Mouse (Mus musculus) cerebellum, adult 11 months (tissue): Measurements from ENCODE around the gene Ylpm1.

ENCODE experiments used
- DNase-seq: peaks from one replicate; pipeline ENCODE4 v3.0.0; 2022

Gene Ylpm1

DNA sequence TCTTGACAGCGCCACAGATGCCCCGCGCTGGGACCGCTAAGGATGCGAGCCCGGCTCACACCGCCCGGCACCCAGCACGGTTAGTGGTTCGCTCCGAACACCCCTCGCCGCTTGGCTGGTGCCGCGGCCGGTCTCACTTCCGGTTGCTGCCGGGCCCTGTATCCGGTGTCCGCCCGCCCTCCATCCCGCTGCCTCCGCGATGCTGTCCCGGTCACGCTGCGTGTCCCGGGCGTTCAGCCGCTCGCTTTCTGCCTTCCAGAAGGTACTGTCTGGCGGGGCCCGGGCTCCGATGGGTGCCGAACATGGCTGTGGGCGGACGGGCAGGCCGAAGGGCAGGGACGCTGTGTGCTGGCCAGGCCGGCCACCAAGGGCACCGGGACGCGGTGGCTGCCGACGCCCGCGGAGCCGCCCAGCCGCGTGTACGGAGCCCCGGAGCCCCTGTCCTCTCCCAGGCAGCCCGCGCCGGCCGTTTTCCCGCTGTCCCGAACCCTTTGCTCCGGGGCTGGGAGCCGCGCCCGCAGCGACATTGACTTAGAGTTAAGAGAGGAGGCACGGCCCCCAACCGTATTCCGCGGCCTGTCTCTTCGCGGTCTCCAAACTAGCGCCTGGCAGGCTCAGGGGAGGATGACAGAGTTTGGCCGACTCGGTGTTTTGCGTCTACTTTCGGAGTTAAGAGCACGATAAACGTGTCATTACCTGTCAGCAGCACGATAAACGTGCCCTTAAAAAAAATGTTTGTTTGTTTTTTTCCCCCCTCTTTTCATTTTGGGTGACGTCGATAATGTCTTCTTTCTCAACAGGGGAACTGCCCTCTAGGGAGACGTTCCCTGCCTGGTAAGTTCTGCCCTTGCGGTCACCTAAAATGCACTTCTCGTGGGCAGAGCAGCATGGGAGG lies 114.8 kb downstream of the Ylpm1 start, which contains the start of the genes Prox2 and Dlst:
Gene Prox2, minus strand, starts transcription at position 62 of the 895 bp plus-strand sequence.
Gene Dlst, plus strand, starts transcription at position 136 of the 895 bp plus-strand sequence.
- DNase-seq, result peak; percentile 86

DNA sequence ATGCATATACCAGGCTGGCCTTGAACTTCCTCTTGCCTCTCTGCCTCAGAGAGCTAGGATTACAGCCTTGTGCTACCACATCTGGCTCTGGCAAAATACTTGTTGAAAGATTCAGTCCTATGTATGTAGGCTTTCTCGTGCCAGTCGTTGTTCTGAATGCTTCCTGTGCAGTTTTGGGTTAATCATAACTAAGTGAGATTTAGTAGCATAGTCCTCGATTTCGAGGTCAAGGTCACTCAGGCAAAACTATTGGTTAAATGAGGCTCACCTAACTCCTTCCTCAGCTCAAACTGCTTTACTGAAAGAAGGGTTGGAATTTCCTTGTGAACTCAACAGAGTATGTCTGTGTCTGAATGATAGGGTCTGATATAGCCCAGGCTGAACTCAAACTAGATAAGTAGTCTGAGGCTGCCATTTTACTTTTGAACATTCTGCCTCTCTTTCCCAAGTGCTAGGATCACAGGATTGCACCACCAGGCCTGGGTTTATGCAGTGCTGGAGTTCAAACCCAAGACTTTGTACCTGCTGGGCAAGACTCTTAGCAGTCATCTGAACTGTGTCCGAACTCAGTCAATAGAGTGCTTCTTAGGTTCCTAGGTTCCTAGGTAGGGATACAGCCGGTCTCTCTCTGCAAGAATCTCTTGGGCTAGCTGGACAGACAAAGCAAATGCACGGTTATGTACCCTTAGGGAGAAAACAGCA lies 116.6 kb downstream of the Ylpm1 start:
- no peak for DNase-seq

DNA sequence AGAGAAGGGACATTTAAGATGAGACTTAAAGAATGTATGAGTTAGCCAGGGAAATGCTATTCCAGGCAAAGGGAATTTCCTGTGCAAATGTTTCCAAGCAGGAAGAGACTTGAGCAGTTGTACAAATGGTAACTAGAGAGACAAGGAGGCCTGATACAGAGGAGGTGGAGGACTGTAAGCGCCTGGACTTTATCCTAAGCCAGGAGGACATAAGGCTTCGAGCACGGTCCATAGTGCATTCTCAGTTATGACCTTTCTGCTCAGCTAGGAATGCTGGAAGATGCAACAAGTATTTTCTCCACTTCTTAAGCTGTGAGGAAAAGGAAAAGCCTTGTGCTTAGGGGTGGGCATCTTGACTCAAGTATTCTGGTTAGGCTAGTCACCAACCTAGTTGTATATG lies 117.2 kb downstream of the Ylpm1 start:
- DNase-seq, result no peak

- no peak for DNase-seq
Observed at GRCm38 (mm10) chr12:85113917-85114316, 117.8 kb downstream of the Ylpm1 start.

DNA sequence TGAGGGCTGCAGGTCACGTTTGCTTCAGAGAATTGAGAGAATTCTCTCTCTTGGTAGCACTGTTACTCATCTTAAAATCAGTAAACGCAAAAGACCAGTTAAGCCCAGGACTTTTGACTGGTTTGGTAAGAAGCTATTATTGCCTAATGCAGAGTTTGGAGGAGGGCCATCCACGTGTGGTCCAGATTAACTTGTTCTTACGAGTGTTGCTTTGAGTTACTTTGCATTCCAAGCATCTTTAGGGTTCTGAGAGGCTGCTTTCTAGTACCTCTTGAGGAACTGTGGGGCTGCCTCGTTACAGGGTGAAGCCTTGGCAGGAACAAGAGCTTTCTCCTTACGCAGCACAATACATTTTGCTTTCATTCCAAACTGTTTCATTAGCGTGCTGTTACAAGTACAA lies 119.6 kb downstream of the Ylpm1 start:
- no peak for DNase-seq
